Mouse (Mus musculus) midbrain, embryonic 11.5 days (tissue): Measurements from ENCODE around the gene Gpr119. TPM values are rescaled to one million over a fixed set of nuclear protein-coding genes. Genes with fewer than 3 reads are reported as not detected.
A peak's percentile ranks its signal among the peaks of the same experiment; 100 is the strongest.

Experiments
- ATAC-seq: fragments of 200-750 bp; cut with Nextera tagmentation; 2 replicates; pipeline ENCODE4 v1.8.0; 2017; ENCODE audit warnings: moderate TSS enrichment, moderate library complexity; ENCODE audit not compliant: low FRiP score
- DNase-seq: peaks from one replicate; pipeline ENCODE4 v3.0.0; 2015; ENCODE audit warnings: low spot score; ENCODE audit errors: missing footprints
- H3K27ac ChIP-seq: fragments of 300-500 bp; sonication (generic); 2 replicates; pipeline ENCODE4 v1.5.1; 2014; ENCODE audit warnings: low read depth, low read length
- H3K27me3 ChIP-seq: fragments of 300-500 bp; sonication (generic); 2 replicates; pipeline ENCODE4 v1.6.1; 2014; ENCODE audit warnings: mild to moderate bottlenecking, low read length, moderate library complexity, mixed read lengths; ENCODE audit not compliant: control insufficient read depth, insufficient read depth
- H3K36me3 ChIP-seq: fragments of 300-500 bp; sonication (generic); 2 replicates; pipeline ENCODE4 v1.6.1; 2014; ENCODE audit warnings: mild to moderate bottlenecking, low read length, moderate library complexity, mixed read lengths; ENCODE audit not compliant: control insufficient read depth, insufficient read depth
- H3K4me1 ChIP-seq: fragments of 300-500 bp; sonication (generic); 2 replicates; pipeline ENCODE4 v1.6.1; 2014; ENCODE audit warnings: low read length; ENCODE audit not compliant: control insufficient read depth, insufficient read depth
- H3K4me2 ChIP-seq: fragments of 300-500 bp; sonication (generic); 2 replicates; pipeline ENCODE4 v1.6.1; 2014; ENCODE audit warnings: mild to moderate bottlenecking, moderate library complexity
- H3K4me3 ChIP-seq: fragments of 300-500 bp; sonication (generic); 2 replicates; pipeline ENCODE4 v1.5.1; 2014; ENCODE audit warnings: low read depth, low read length
- H3K9ac ChIP-seq: fragments of 300-500 bp; sonication (generic); 2 replicates; pipeline ENCODE4 v1.6.1; 2014; ENCODE audit warnings: low read length
- H3K9me3 ChIP-seq: fragments of 300-500 bp; sonication (generic); 2 replicates; pipeline ENCODE4 v1.6.1; 2016; ENCODE audit warnings: low read length; ENCODE audit not compliant: control insufficient read depth
- WGBS: fragments of 180-500 bp; shearing (Covaris S2); extraction: QIAGEN DNeasy Blood & Tissue Kit; methylation state at CpG from one replicate; pipeline ENCODE4 v1.1.7; 2014; 5-methylcytosine and 5-hydroxymethylcytosine counted together
- polyA plus RNA-seq: library from polyadenylated mRNA; unstranded; fragments of >200 nt; fragmentation: Nextera tagmentation; extraction: Ambion mirVana; gene quantifications from 2 replicates; pipeline ENCODE4 v1.2.1, GENCODE M21; 2014

Gpr119 gene
- not detected in 2 replicates for polyA plus RNA-seq

GRCm38 (mm10) chrX:48674171-48674570, at the start of gene Gpr119:
TSS of gene Gpr119 (minus strand) at chrX:48674478.
- Histone ChIP-seq H3K36me3 (no peaks in the 10 kb centered on the region), H3K4me1 (no peaks in the 10 kb centered on the region), H3K27me3 (no peaks in the 10 kb centered on the region), H3K27ac (no peak within 1 kb of the TSS), H3K4me3 (no peak within 1 kb of the TSS), H3K9ac (no peak within 1 kb of the TSS), H3K4me2 (no peak within 1 kb of the TSS), H3K9me3 (no peaks in the 10 kb centered on the region)
- no peak for DNase-seq
- 81% methylated on average over 4 of the region's 4 CpGs for WGBS
- ATAC-seq = no peak

GRCm38 (mm10) chrX:48712846-48713245, 38.6 kb upstream of the Gpr119 start:
- DNase-seq (no peak), ATAC-seq (no peak)
- Histone ChIP-seq H3K9me3 (no peaks in the 10 kb centered on the region), H3K9ac (no peak overlapping the region), H3K36me3 (no peaks in the 10 kb centered on the region), H3K4me1 (no peaks in the 10 kb centered on the region), H3K27me3 (no peaks in the 10 kb centered on the region), H3K4me2 (no peak overlapping the region), H3K4me3 (no peak overlapping the region), H3K27ac (no peak overlapping the region)
- 91% methylated on average over 8 of the region's 8 CpGs for WGBS

- H3K9ac ChIP-seq = no peak overlapping the region
- no peaks in the 10 kb centered on the region for H3K4me1 ChIP-seq
- H3K27me3 ChIP-seq = no peaks in the 10 kb centered on the region
- no peak overlapping the region for H3K4me3 ChIP-seq
- H3K27ac ChIP-seq = no peak overlapping the region
- no peaks in the 10 kb centered on the region for H3K9me3 ChIP-seq
- ATAC-seq (no peak), DNase-seq (no peak)
- H3K36me3 ChIP-seq = no peaks in the 10 kb centered on the region
- WGBS = 90% methylated on average over 10 of the region's 10 CpGs
- H3K4me2 ChIP-seq = no peak overlapping the region
Measured at GRCm38 (mm10) chrX:48709701-48710100, 35.4 kb upstream of the Gpr119 start.

GRCm38 (mm10) chrX:48694864-48695371, 20.6 kb upstream of the Gpr119 start, which contains the start of gene Rbmx2:
TSS of gene Rbmx2 (plus strand) at chrX:48695004.
- Histone ChIP-seq H3K4me3 (peak within 1 kb of the TSS; percentile 60), H3K9ac (peak within 1 kb of the TSS; percentile 69), H3K4me1 (peaks cover 5% of the 10 kb centered on the region; the same call in 1 of the 2 replicates), H3K27ac (no peak within 1 kb of the TSS), H3K27me3 (no peaks in the 10 kb centered on the region), H3K9me3 (no peaks in the 10 kb centered on the region), H3K36me3 (no peaks in the 10 kb centered on the region), H3K4me2 (peak within 1 kb of the TSS; percentile 50)
- peak; percentile 99 for DNase-seq
- peak; percentile 95 for ATAC-seq
- WGBS = 15% methylated on average over 42 of the region's 42 CpGs

- H3K4me1 ChIP-seq = peaks cover 5% of the 10 kb centered on the region; the same call in 1 of the 2 replicates
- H3K9ac ChIP-seq = peak overlapping the region; percentile 30; the same call in 1 of the 2 replicates
- peak; percentile 92 for ATAC-seq
- H3K27ac ChIP-seq = no peak overlapping the region
- H3K36me3 ChIP-seq = no peaks in the 10 kb centered on the region
- H3K4me3 ChIP-seq = peak overlapping the region; percentile 60
- H3K27me3 ChIP-seq = no peaks in the 10 kb centered on the region
- H3K4me2 ChIP-seq = peak overlapping the region; percentile 50
- 18% methylated on average over 6 of the region's 6 CpGs for WGBS
- H3K9me3 ChIP-seq = no peaks in the 10 kb centered on the region
- no peak for DNase-seq
Measured at GRCm38 (mm10) chrX:48694460-48694859, 20.2 kb upstream of the Gpr119 start.

GRCm38 (mm10) chrX:48683857-48684256, 9.6 kb upstream of the Gpr119 start:
- Histone ChIP-seq H3K4me1 (no peaks in the 10 kb centered on the region), H3K4me2 (no peak overlapping the region), H3K9ac (no peak overlapping the region), H3K9me3 (no peaks in the 10 kb centered on the region), H3K27ac (no peak overlapping the region), H3K36me3 (no peaks in the 10 kb centered on the region), H3K27me3 (no peaks in the 10 kb centered on the region), H3K4me3 (no peak overlapping the region)
- WGBS = 73% methylated on average over 5 of the region's 5 CpGs
- ATAC-seq (no peak), DNase-seq (no peak)

- Histone ChIP-seq H3K36me3 (no peaks in the 10 kb centered on the region), H3K9me3 (no peaks in the 10 kb centered on the region), H3K9ac (no peak overlapping the region), H3K4me2 (no peak overlapping the region), H3K4me1 (no peaks in the 10 kb centered on the region), H3K27me3 (no peaks in the 10 kb centered on the region), H3K4me3 (no peak overlapping the region), H3K27ac (no peak overlapping the region)
- DNase-seq = no peak
- no peak for ATAC-seq
- 19% methylated on average over 3 of the region's 3 CpGs for WGBS
Measured at GRCm38 (mm10) chrX:48683451-48683850, 9.2 kb upstream of the Gpr119 start.

GRCm38 (mm10) chrX:48671714-48672113, 2.6 kb downstream of the Gpr119 start:
- DNase-seq (no peak), ATAC-seq (no peak)
- Histone ChIP-seq H3K9ac (no peak overlapping the region), H3K36me3 (no peaks in the 10 kb centered on the region), H3K4me2 (no peak overlapping the region), H3K27ac (no peak overlapping the region), H3K4me3 (no peak overlapping the region), H3K4me1 (no peaks in the 10 kb centered on the region), H3K27me3 (no peaks in the 10 kb centered on the region), H3K9me3 (no peaks in the 10 kb centered on the region)
- WGBS = 74% methylated on average over 3 of the region's 3 CpGs

GRCm38 (mm10) chrX:48669588-48669987, 4.7 kb downstream of the Gpr119 start:
- Histone ChIP-seq H3K4me1 (no peaks in the 10 kb centered on the region), H3K36me3 (no peaks in the 10 kb centered on the region), H3K4me3 (no peak overlapping the region), H3K27me3 (no peaks in the 10 kb centered on the region), H3K9me3 (no peaks in the 10 kb centered on the region), H3K4me2 (no peak overlapping the region), H3K9ac (no peak overlapping the region), H3K27ac (no peak overlapping the region)
- 72% methylated on average over 3 of the region's 3 CpGs for WGBS
- ATAC-seq (no peak), DNase-seq (no peak)
